Mouse (Mus musculus): ENCODE measurements around the gene St8sia1.

St8sia1 gene

GRCm38 (mm10) chr6:142908911-142909770 is 55.1 kb downstream of the St8sia1 start:
- DNase-seq, result no peak

GRCm38 (mm10) chr6:142908412-142908811 is 55.8 kb downstream of the St8sia1 start:
- no peak for DNase-seq

- no peak for DNase-seq
Measured at GRCm38 (mm10) chr6:142895371-142895770, 68.9 kb downstream of the St8sia1 start.

GRCm38 (mm10) chr6:142893716-142894115 is 70.5 kb downstream of the St8sia1 start:
- peak; percentile 64 for DNase-seq

GRCm38 (mm10) chr6:142890321-142890720 is 73.9 kb downstream of the St8sia1 start:
- DNase-seq, result no peak

GRCm38 (mm10) chr6:142888970-142889740 is 75.1 kb downstream of the St8sia1 start:
- no peak for DNase-seq

GRCm38 (mm10) chr6:142888346-142888745 is 75.9 kb downstream of the St8sia1 start:
- DNase-seq, result no peak

- DNase-seq, result no peak
Measured at GRCm38 (mm10) chr6:142887375-142887774, 76.9 kb downstream of the St8sia1 start.

GRCm38 (mm10) chr6:142885364-142886154 is 78.7 kb downstream of the St8sia1 start:
- DNase-seq, result peak; percentile 44

- peak; percentile 55 for DNase-seq
Measured at GRCm38 (mm10) chr6:142884128-142884527, 80.1 kb downstream of the St8sia1 start.

- peak; percentile 94 for DNase-seq
Measured at GRCm38 (mm10) chr6:142880849-142881470, 83.3 kb downstream of the St8sia1 start.

GRCm38 (mm10) chr6:142878744-142879701 is 85.2 kb downstream of the St8sia1 start:
- DNase-seq, result peak; percentile 96

GRCm38 (mm10) chr6:142877221-142877620 is 87.0 kb downstream of the St8sia1 start:
- DNase-seq, result no peak

GRCm38 (mm10) chr6:142876279-142876899 is 87.9 kb downstream of the St8sia1 start:
- no peak for DNase-seq

- DNase-seq, result peak; percentile 96
Measured at GRCm38 (mm10) chr6:142873795-142874563, 90.3 kb downstream of the St8sia1 start.

- DNase-seq, result no peak
Measured at GRCm38 (mm10) chr6:142869715-142870422, 94.4 kb downstream of the St8sia1 start.

- no peak for DNase-seq
Measured at GRCm38 (mm10) chr6:142867471-142868055, 96.7 kb downstream of the St8sia1 start.

GRCm38 (mm10) chr6:142867023-142867422 is 97.2 kb downstream of the St8sia1 start:
- no peak for DNase-seq

GRCm38 (mm10) chr6:142865199-142865598 is 99.1 kb downstream of the St8sia1 start:
- no peak for DNase-seq

Data from kidney, adult 9 months (tissue).